ENCODE assay signal across 13 mouse cellular contexts in the genomic region with DNA sequence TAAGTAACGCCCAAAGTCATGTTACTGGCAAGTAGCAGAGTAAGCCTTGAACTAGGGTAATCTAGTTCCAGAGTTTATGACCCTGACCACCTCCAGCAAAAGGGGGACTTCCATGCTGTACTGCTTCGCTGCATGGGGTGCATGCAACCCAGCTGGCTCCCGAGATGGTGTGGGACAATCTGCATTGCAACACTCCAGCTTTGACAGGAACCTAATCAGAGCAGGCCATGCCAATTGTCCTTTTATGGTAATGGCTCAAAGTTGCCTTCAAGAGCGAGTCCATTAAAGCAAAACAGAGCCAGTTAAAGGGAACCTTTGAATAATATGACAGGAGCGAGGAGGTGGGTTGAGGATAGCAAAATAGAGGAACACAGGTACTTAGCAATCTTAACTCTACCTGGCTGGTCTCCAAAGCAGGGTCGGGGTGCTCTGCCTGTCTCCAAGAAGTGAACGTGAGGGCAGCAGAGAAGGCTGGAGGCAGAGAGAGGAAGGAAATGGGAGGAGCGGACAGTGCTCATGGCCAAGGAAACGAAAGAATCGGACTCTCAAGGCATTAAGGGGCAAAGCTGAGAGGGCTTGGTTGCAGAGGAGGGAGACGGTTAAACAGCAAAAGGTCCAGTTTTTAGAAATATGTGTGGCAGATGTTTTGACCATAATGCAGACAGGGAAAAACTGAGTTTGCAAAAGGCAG.
DNase-seq lines count a peak whose midpoint lies in the region; ATAC-seq and TF ChIP-seq lines count a peak whose summit lies in the region.
"Had no signal": no experiment of that assay in that cellular context is flagged by ENCODE, and none has a peak within 500 bp of the region (broad histone marks: within the 10 kb centered on the region; RNA-seq: fewer than 3 reads in every experiment).

No protein-coding gene starts in this region.

- no peak overlapping the region for H3K9ac ChIP-seq in heart, embryonic 15.5 days
- H3K9ac ChIP-seq in lung, embryonic 14.5 days: no peak overlapping the region
- H3K9ac ChIP-seq in stomach, embryonic 15.5 days: no peak overlapping the region
- H3K9ac ChIP-seq in forebrain, embryonic 13.5 days: no peak overlapping the region
- H3K9ac ChIP-seq: hindbrain, embryonic 15.5 days; midbrain, embryonic 12.5 days had no signal

- H3K4me3 ChIP-seq in kidney, adult 2 months (ENCODE audit: insufficient read depth, low read depth, low read length): no peak overlapping the region
- no peak overlapping the region for H3K4me3 ChIP-seq in heart, embryonic 15.5 days
- no peak overlapping the region for H3K4me3 ChIP-seq in lung, embryonic 14.5 days (ENCODE audit: low read depth, low read length)
- H3K4me3 ChIP-seq in stomach, embryonic 15.5 days (replicated peaks): no peak overlapping the region
- H3K4me3 ChIP-seq in forebrain, embryonic 13.5 days: no peak overlapping the region
- H3K4me3 ChIP-seq: hindbrain, embryonic 15.5 days; midbrain, embryonic 12.5 days had no signal

- no peak for TF ChIP-seq POLR2A in kidney, adult 2 months (IDR thresholded peaks at IDR 0.05; ENCODE audit: low read depth, low read length)

- H3K27ac ChIP-seq in kidney, adult 2 months (ENCODE audit: insufficient read depth, low read depth, low read length): peak overlapping the region; percentile 84
- no peak overlapping the region for H3K27ac ChIP-seq in heart, embryonic 15.5 days
- no peak overlapping the region for H3K27ac ChIP-seq in lung, embryonic 14.5 days (ENCODE audit: low read depth)
- peak overlapping the region; percentile 18; the same call in 1 of the 2 replicates for H3K27ac ChIP-seq in stomach, embryonic 15.5 days
- no peak overlapping the region for H3K27ac ChIP-seq in forebrain, embryonic 13.5 days
- H3K27ac ChIP-seq: hindbrain, embryonic 15.5 days; midbrain, embryonic 12.5 days had no signal

- peak overlapping the region; percentile 37 for H3K4me2 ChIP-seq in heart, embryonic 15.5 days
- H3K4me2 ChIP-seq in lung, embryonic 14.5 days: peak overlapping the region; percentile 34; the same call in 1 of the 2 replicates
- no peak overlapping the region for H3K4me2 ChIP-seq in stomach, embryonic 15.5 days
- no peak overlapping the region for H3K4me2 ChIP-seq in forebrain, embryonic 13.5 days
- H3K4me2 ChIP-seq: hindbrain, embryonic 15.5 days; midbrain, embryonic 12.5 days had no signal

- no peaks in the 10 kb centered on the region for H3K27me3 ChIP-seq in kidney, adult 2 months (replicated peaks; ENCODE audit: control insufficient read depth, insufficient read depth, low read length)
- no peaks in the 10 kb centered on the region for H3K27me3 ChIP-seq in heart, embryonic 15.5 days
- no peaks in the 10 kb centered on the region for H3K27me3 ChIP-seq in lung, embryonic 14.5 days (ENCODE audit: insufficient read depth, low read length)
- H3K27me3 ChIP-seq in stomach, embryonic 15.5 days (replicated peaks): no peaks in the 10 kb centered on the region
- no peaks in the 10 kb centered on the region for H3K27me3 ChIP-seq in forebrain, embryonic 13.5 days
- H3K27me3 ChIP-seq: hindbrain, embryonic 15.5 days; midbrain, embryonic 12.5 days; Patski had no signal

- peaks cover 20% of the 10 kb centered on the region for H3K4me1 ChIP-seq in kidney, adult 2 months (ENCODE audit: control insufficient read depth, insufficient read depth, low read length)
- H3K4me1 ChIP-seq in heart, embryonic 15.5 days (replicated peaks): peaks cover 16% of the 10 kb centered on the region
- H3K4me1 ChIP-seq in lung, embryonic 14.5 days (ENCODE audit: insufficient read depth): 0 out of 2 replicates have a peak, but pooled peaks cover 4% of the 10 kb centered on the region
- H3K4me1 ChIP-seq in stomach, embryonic 15.5 days: peaks cover 10% of the 10 kb centered on the region; the same call in 1 of the 2 replicates
- H3K4me1 ChIP-seq in forebrain, embryonic 13.5 days: no peaks in the 10 kb centered on the region
- H3K4me1 ChIP-seq: midbrain, embryonic 12.5 days had no signal

- no peaks in the 10 kb centered on the region for H3K36me3 ChIP-seq in kidney, adult 2 months (ENCODE audit: control insufficient read depth, insufficient read depth, low read length)
- H3K36me3 ChIP-seq in heart, embryonic 15.5 days: no peaks in the 10 kb centered on the region
- no peaks in the 10 kb centered on the region for H3K36me3 ChIP-seq in lung, embryonic 14.5 days (ENCODE audit: insufficient read depth)
- no peaks in the 10 kb centered on the region for H3K36me3 ChIP-seq in stomach, embryonic 15.5 days
- no peaks in the 10 kb centered on the region for H3K36me3 ChIP-seq in forebrain, embryonic 13.5 days (ENCODE audit: poor library complexity, severe bottlenecking)
- H3K36me3 ChIP-seq: hindbrain, embryonic 15.5 days; midbrain, embryonic 12.5 days had no signal

- 0 out of 2 replicates have a peak, but pooled peaks have one; percentile 62 for ATAC-seq in heart, embryonic 15.5 days (replicated peaks; ENCODE audit: insufficient number of reproducible peaks, insufficient read depth, low FRiP score, low read depth)
- ATAC-seq in lung, embryonic 14.5 days (ENCODE audit: insufficient read depth): no peak
- ATAC-seq in stomach, embryonic 15.5 days (ENCODE audit: insufficient read depth, low FRiP score, low read depth): no peak
- no peak for ATAC-seq in forebrain, embryonic 13.5 days
- ATAC-seq: Patski had no signal

- no peak for TF ChIP-seq CTCF in kidney, adult 2 months (conservative IDR thresholded peaks at IDR 0.05; ENCODE audit: insufficient read depth, insufficient read length, low read depth, low read length)
- no peak for TF ChIP-seq CTCF in lung, embryonic 14.5 days (IDR thresholded peaks at IDR 0.05; ENCODE audit: low read depth)

- whole genome bisulfite sequencing in kidney, adult 2 months: 38% methylated on average over 11 of the region's 11 CpGs
- 41% methylated on average over 11 of the region's 11 CpGs for WGBS in heart, embryonic 15.5 days
- 46% methylated on average over 11 of the region's 11 CpGs for WGBS in lung, embryonic 14.5 days
- WGBS in stomach, embryonic 15.5 days: 51% methylated on average over 11 of the region's 11 CpGs
- 85% methylated on average over 11 of the region's 11 CpGs for WGBS in forebrain, embryonic 13.5 days

- H3K9me3 ChIP-seq in heart, embryonic 15.5 days (replicated peaks): no peaks in the 10 kb centered on the region
- no peaks in the 10 kb centered on the region for H3K9me3 ChIP-seq in lung, embryonic 14.5 days (ENCODE audit: low read depth, low read length)
- no peaks in the 10 kb centered on the region for H3K9me3 ChIP-seq in stomach, embryonic 15.5 days
- H3K9me3 ChIP-seq in forebrain, embryonic 13.5 days (replicated peaks): no peaks in the 10 kb centered on the region
- H3K9me3 ChIP-seq: hindbrain, embryonic 15.5 days; midbrain, embryonic 12.5 days had no signal

- DNase-seq in kidney, adult 2 months: peak; percentile 40
- DNase-seq in kidney, postnatal 25 days: no peak
- DNase-seq in lung, embryonic 14.5 days: peak; percentile 32
- no peak for DNase-seq in right cerebral cortex, postnatal 36 days (ENCODE audit: low spot score in 2 of 2)
- DNase-seq in thymus, postnatal 25 days: no peak
- DNase-seq: cerebellum, adult 9-10 months; left cerebral cortex, postnatal 4 days had no signal

Comparison
In these comparisons a context has a peak if more than half of its experiments do, and no peak if none do; other contexts are left out.
1. DNase-seq: peak in kidney, adult 2 months (single experiment) and lung, embryonic 14.5 days (single experiment); none in kidney, postnatal 25 days (0 of 2), right cerebral cortex, postnatal 36 days (0 of 2) and thymus, postnatal 25 days (single experiment).
2. H3K27ac ChIP-seq: peak in kidney, adult 2 months (single experiment) and stomach, embryonic 15.5 days (single experiment); none in heart, embryonic 15.5 days (single experiment), lung, embryonic 14.5 days (single experiment) and forebrain, embryonic 13.5 days (single experiment).
3. H3K4me2 ChIP-seq: peak in heart, embryonic 15.5 days (single experiment) and lung, embryonic 14.5 days (single experiment); none in stomach, embryonic 15.5 days (single experiment) and forebrain, embryonic 13.5 days (single experiment).